Mouse (Mus musculus): ENCODE results near the gene Hlcs. TPM values are rescaled to one million over a fixed set of nuclear protein-coding genes. Genes with fewer than 3 reads are reported as not detected.
A peak's percentile ranks its signal among the peaks of the same experiment; 100 is the strongest.

Hlcs gene
- polyA plus RNA-seq, 1 experiment from 2014 or later: 2.8 TPM

DNA sequence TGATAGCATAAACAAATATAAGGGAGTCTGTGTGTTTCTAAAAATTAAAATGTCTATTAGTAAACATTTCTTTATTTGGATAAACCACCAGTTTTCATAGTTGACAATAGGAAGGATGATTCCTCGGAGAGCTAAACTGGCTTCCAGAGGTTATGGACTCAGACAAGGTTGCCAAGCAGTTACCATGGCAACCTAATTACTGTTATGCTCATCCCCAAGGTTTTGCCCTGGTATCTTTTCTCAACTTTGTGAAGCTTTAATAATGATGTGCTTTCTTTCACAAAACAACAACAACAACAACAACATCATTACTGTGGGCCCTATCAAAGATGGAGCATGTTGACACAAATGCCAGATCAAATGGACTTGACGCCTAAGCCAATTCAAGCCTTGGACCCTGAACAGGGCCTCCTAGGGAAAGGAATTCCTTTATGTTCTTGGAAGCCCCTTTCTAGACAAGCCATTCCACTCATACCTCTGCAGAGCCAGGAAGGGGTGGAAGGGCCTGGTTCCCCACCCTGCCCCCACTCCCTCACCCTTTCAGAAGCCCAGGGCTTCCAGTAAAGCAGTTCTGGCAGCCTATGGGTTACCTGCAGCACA is 185.0 kb downstream of the Hlcs start:
- peaks cover 5% of the 10 kb centered on the region; the same call in 1 of the 2 replicates for H3K36me3 ChIP-seq (ENCODE audit: control insufficient read depth, insufficient read depth)
- WGBS: 83% methylated on average over 2 of the region's 2 CpGs
- TF ChIP-seq CTCF (IDR thresholded peaks at IDR 0.05; ENCODE audit: low read depth): no peak
- no peak for ATAC-seq
- H3K4me1 ChIP-seq (replicated peaks; ENCODE audit: control insufficient read depth, insufficient read depth, low read length): no peaks in the 10 kb centered on the region; the same call in 1 of the 2 replicates
- peaks cover 36% of the 10 kb centered on the region for H3K27me3 ChIP-seq (replicated peaks; ENCODE audit: control insufficient read depth, insufficient read depth, low read length)
- no peaks in the 10 kb centered on the region for H3K9me3 ChIP-seq (ENCODE audit: control insufficient read depth)
- H3K27ac ChIP-seq (ENCODE audit: low read depth, low read length): no peak overlapping the region
- H3K4me3 ChIP-seq (ENCODE audit: low read depth, low read length): no peak overlapping the region
- no peak overlapping the region for H3K9ac ChIP-seq (ENCODE audit: low read depth, low read length)
- no peak overlapping the region for H3K4me2 ChIP-seq (replicated peaks; ENCODE audit: low read depth)

DNA sequence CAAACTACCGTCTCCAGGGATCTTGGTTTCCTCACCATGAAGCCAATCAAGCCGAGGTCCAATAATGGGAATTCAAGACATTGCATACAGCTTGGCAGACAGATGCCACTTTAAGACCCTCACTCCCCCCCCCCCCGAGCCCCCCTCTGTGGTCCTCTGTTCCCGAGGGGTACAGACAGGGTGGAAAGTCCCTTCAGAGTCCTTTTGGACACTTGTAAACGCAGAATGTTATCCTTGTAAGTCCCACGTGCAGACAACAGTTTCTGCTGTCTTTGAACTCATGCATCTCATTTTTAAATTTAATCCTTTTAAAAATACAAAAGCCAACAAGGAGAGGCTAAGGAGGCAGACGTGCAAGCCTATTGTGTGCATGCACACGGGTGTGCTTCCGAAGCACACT is 187.2 kb downstream of the Hlcs start:
- Histone ChIP-seq H3K4me2 (replicated peaks; ENCODE audit: low read depth) (no peak overlapping the region), H3K27me3 (replicated peaks; ENCODE audit: control insufficient read depth, insufficient read depth, low read length) (peaks cover 38% of the 10 kb centered on the region), H3K9me3 (ENCODE audit: control insufficient read depth) (no peaks in the 10 kb centered on the region), H3K4me3 (ENCODE audit: low read depth, low read length) (peak overlapping the region; percentile 30; the same call in 1 of the 2 replicates), H3K4me1 (replicated peaks; ENCODE audit: control insufficient read depth, insufficient read depth, low read length) (no peaks in the 10 kb centered on the region; the same call in 1 of the 2 replicates), H3K36me3 (ENCODE audit: control insufficient read depth, insufficient read depth) (no peaks in the 10 kb centered on the region), H3K9ac (ENCODE audit: low read depth, low read length) (no peak overlapping the region), H3K27ac (ENCODE audit: low read depth, low read length) (no peak overlapping the region)
- WGBS: 52% methylated on average over 9 of the region's 9 CpGs
- no peak for TF ChIP-seq CTCF (IDR thresholded peaks at IDR 0.05; ENCODE audit: low read depth)
- no peak for ATAC-seq

DNA sequence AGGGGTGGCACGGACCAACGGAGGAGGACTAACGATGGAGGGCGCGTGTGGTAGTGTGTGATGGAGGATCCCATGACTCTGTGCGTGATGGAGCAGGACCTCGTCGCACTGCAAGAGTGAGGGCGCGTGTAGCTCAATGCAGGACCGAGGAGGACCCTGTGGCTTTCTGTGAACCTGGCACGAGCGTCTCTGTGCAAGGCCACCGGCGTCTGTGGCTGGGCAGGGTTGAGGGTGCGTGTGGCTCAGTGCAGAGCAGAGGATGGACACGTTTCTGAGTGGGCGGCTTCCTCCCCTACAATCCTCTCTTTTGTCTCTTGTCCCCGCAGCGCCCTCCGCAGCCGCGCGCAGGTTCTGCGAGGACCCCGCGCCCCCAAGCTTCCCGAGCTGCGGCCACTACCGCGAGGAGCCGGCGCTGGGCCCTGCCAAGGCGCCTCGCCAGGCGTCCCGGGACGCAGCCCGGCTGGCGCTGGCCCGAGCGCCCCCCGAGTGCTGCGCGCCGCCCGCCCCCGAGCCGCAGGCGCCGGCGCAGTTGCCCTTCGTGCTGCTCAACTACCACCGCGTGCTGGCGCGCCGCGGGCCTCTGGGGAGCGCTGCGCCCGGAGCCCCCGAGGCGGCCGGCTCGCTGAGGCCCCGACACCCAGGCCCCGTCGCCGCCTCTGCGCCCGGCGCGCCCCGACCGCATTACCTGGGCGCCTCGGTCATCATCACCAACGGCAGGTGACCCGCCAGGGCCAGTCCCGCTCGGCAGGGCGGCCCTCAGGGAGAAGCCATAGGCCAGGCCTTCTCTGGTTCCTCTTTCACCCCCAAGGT is 188.0 kb downstream of the Hlcs start:
- peak overlapping the region; percentile 30 for H3K4me3 ChIP-seq (ENCODE audit: low read depth, low read length)
- peak overlapping the region; percentile 61 for H3K4me2 ChIP-seq (replicated peaks; ENCODE audit: low read depth)
- H3K27me3 ChIP-seq (replicated peaks; ENCODE audit: control insufficient read depth, insufficient read depth, low read length): peaks cover 38% of the 10 kb centered on the region
- no peaks in the 10 kb centered on the region; the same call in 1 of the 2 replicates for H3K4me1 ChIP-seq (replicated peaks; ENCODE audit: control insufficient read depth, insufficient read depth, low read length)
- H3K9me3 ChIP-seq (ENCODE audit: control insufficient read depth): no peaks in the 10 kb centered on the region
- H3K27ac ChIP-seq (ENCODE audit: low read depth, low read length): no peak overlapping the region
- ATAC-seq: no peak; the same call in 1 of the 2 replicates
- WGBS: 1% methylated on average over 61 of the region's 83 CpGs
- no peaks in the 10 kb centered on the region for H3K36me3 ChIP-seq (ENCODE audit: control insufficient read depth, insufficient read depth)
- TF ChIP-seq CTCF (IDR thresholded peaks at IDR 0.05; ENCODE audit: low read depth): no peak
- 0 out of 2 replicates have a peak overlapping the region, but pooled peaks have one; percentile 26 for H3K9ac ChIP-seq (ENCODE audit: low read depth, low read length)

DNA sequence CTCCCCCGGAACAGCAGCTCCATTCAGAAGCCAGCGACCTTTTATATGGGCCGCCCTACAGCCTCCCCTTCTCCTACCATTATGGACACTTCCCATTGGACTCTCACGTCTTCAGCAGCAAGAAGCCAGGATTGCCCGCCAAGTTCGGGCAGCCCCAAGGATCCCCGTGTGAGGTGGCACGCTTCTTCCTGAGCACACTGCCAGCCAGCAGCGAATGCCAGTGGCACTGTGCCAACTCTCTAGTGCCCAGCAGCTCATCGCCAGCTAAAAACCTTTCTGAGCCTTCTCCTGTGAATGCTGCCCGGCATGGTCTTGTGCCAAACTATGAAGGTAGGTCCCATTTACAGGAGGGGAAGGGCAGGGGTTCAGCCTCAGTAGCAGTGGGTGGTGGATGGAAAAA is 190.1 kb downstream of the Hlcs start:
- H3K4me1 ChIP-seq (replicated peaks; ENCODE audit: control insufficient read depth, insufficient read depth, low read length): no peaks in the 10 kb centered on the region; the same call in 1 of the 2 replicates
- no peak for ATAC-seq
- peaks cover 38% of the 10 kb centered on the region for H3K27me3 ChIP-seq (replicated peaks; ENCODE audit: control insufficient read depth, insufficient read depth, low read length)
- no peak overlapping the region for H3K9ac ChIP-seq (ENCODE audit: low read depth, low read length)
- no peak for TF ChIP-seq CTCF (IDR thresholded peaks at IDR 0.05; ENCODE audit: low read depth)
- H3K4me2 ChIP-seq (replicated peaks; ENCODE audit: low read depth): no peak overlapping the region
- H3K36me3 ChIP-seq (ENCODE audit: control insufficient read depth, insufficient read depth): no peaks in the 10 kb centered on the region
- 76% methylated on average over 11 of the region's 11 CpGs for WGBS
- no peak overlapping the region for H3K27ac ChIP-seq (ENCODE audit: low read depth, low read length)
- no peak overlapping the region for H3K4me3 ChIP-seq (ENCODE audit: low read depth, low read length)
- H3K9me3 ChIP-seq (ENCODE audit: control insufficient read depth): no peaks in the 10 kb centered on the region

DNA sequence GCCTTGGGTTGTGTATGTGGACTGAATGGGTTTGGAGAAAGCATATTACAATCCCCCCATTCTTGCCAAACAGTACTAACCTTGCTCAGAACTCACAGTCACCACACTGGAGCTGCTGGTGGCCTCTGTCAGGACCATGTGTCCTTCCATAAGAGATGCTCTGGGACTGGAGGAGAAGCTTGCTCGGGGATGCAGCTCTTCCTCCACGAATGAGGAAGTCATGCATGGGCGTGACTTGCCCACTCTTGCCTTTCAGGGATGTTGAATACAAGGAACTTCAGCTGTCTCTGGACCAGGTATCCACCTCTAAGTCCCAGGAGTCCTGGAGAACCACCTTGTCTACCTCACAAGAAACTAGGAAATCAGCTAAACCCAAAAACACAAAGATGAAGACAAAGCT is 191.0 kb downstream of the Hlcs start:
- Histone ChIP-seq H3K4me1 (replicated peaks; ENCODE audit: control insufficient read depth, insufficient read depth, low read length) (no peaks in the 10 kb centered on the region; the same call in 1 of the 2 replicates), H3K9ac (ENCODE audit: low read depth, low read length) (no peak overlapping the region), H3K27ac (ENCODE audit: low read depth, low read length) (no peak overlapping the region), H3K36me3 (ENCODE audit: control insufficient read depth, insufficient read depth) (no peaks in the 10 kb centered on the region), H3K27me3 (replicated peaks; ENCODE audit: control insufficient read depth, insufficient read depth, low read length) (peaks cover 38% of the 10 kb centered on the region), H3K9me3 (ENCODE audit: control insufficient read depth) (no peaks in the 10 kb centered on the region), H3K4me3 (ENCODE audit: low read depth, low read length) (no peak overlapping the region), H3K4me2 (replicated peaks; ENCODE audit: low read depth) (no peak overlapping the region)
- TF ChIP-seq CTCF (IDR thresholded peaks at IDR 0.05; ENCODE audit: low read depth): no peak
- 86% methylated on average over 3 of the region's 3 CpGs for WGBS
- no peak for ATAC-seq

DNA sequence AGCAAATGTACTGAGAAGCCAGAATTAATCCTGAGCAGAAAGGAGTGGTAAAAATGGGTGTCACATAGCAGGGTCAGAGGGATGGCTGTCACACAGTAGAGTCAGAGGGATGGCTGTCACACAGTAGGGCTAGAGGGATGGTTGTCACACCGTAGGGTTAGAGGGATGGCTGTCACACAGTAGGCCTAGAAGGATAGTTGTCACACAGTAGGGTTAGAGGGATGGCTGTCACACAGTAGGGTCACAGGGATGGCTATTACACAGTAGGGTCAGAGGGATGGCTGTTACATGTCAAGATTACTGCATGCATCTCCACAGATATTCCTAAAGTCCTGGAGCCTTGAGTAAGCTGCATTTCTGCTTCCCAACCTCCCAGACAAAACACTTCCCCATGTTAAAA is 195.0 kb downstream of the Hlcs start:
- no peak for ATAC-seq
- Histone ChIP-seq H3K9me3 (ENCODE audit: control insufficient read depth) (no peaks in the 10 kb centered on the region), H3K4me3 (ENCODE audit: low read depth, low read length) (no peak overlapping the region), H3K9ac (ENCODE audit: low read depth, low read length) (no peak overlapping the region), H3K36me3 (ENCODE audit: control insufficient read depth, insufficient read depth) (no peaks in the 10 kb centered on the region), H3K27me3 (replicated peaks; ENCODE audit: control insufficient read depth, insufficient read depth, low read length) (peaks cover 15% of the 10 kb centered on the region; the same call in 1 of the 2 replicates), H3K4me1 (replicated peaks; ENCODE audit: control insufficient read depth, insufficient read depth, low read length) (no peaks in the 10 kb centered on the region), H3K4me2 (replicated peaks; ENCODE audit: low read depth) (no peak overlapping the region), H3K27ac (ENCODE audit: low read depth, low read length) (no peak overlapping the region)
- 88% methylated on average over 1 of the region's 1 CpGs for WGBS
- TF ChIP-seq CTCF (IDR thresholded peaks at IDR 0.05; ENCODE audit: low read depth): no peak

Measured in intestine, postnatal 0 days (tissue).